Mouse (Mus musculus) testis, adult 2 months (tissue): ENCODE measurements around the gene Ppp1r13b. TPM values are rescaled to one million over a fixed set of nuclear protein-coding genes. Genes with fewer than 3 reads are reported as not detected.

Source experiments
- H3K27ac ChIP-seq: fragments of 200-500 bp; 2 replicates; pipeline ENCODE4 v1.5.1; 2012; ENCODE audit warnings: low read depth, low read length; ENCODE audit not compliant: control insufficient read depth, insufficient read depth
- H3K27me3 ChIP-seq: fragments of 200-500 bp; 2 replicates; pipeline ENCODE4 v1.6.1; 2012; ENCODE audit warnings: mild to moderate bottlenecking, low read length, moderate library complexity; ENCODE audit not compliant: control insufficient read depth, insufficient read depth
- H3K36me3 ChIP-seq: fragments of 200-500 bp; 2 replicates; pipeline ENCODE4 v1.6.1; 2012; ENCODE audit warnings: mild to moderate bottlenecking, low read length; ENCODE audit not compliant: control insufficient read depth, insufficient read depth
- H3K4me1 ChIP-seq: fragments of 200-500 bp; 2 replicates; pipeline ENCODE4 v1.6.1; 2012; ENCODE audit warnings: low read length; ENCODE audit not compliant: control insufficient read depth, insufficient read depth
- H3K4me3 ChIP-seq: fragments of 200-500 bp; 2 replicates; pipeline ENCODE4 v1.5.1; 2012; ENCODE audit warnings: low read depth, mild to moderate bottlenecking, low read length, moderate library complexity, mixed read lengths; ENCODE audit not compliant: control insufficient read depth
- CTCF ChIP-seq: fragments of 200-500 bp; IDR thresholded peaks from 2 replicates; pipeline ENCODE4 v1.5.1; 2012; ENCODE audit warnings: low read depth, mild to moderate bottlenecking, inconsistent platforms, low read length, moderate library complexity; ENCODE audit not compliant: control insufficient read depth, insufficient read depth, insufficient replicate concordance
- POLR2A ChIP-seq: fragments of 200-500 bp; IDR thresholded peaks from 2 replicates; pipeline ENCODE4 v1.6.1; 2012; ENCODE audit warnings: low read depth, mild to moderate bottlenecking, inconsistent platforms, low read length, moderate library complexity; ENCODE audit not compliant: control insufficient read depth
- polyA plus RNA-seq: library from polyadenylated mRNA; depleted of rRNA; stranded (reverse); fragments of >200 nt; gene quantifications from 2 replicates; pipeline ENCODE4 v1.2.3, GENCODE M21; 2012

The Ppp1r13b gene
- polyA plus RNA-seq, 1 experiment, result 17.1 TPM

- Histone ChIP-seq H3K4me1 (peaks cover 17% of the 10 kb centered on the region), H3K27ac (no peak overlapping the region; the same call in 1 of the 2 replicates), H3K4me3 (no peak overlapping the region), H3K27me3 (no peaks in the 10 kb centered on the region), H3K36me3 (no peaks in the 10 kb centered on the region)
- no peak for TF ChIP-seq CTCF
- no peak for TF ChIP-seq POLR2A
Measured at GRCm38 (mm10) chr12:111816967-111817366, 90.9 kb downstream of the Ppp1r13b start.

- no peak overlapping the region for H3K4me3 ChIP-seq
- no peak for TF ChIP-seq POLR2A
- TF ChIP-seq CTCF, result no peak
- H3K4me1 ChIP-seq, result peaks cover 17% of the 10 kb centered on the region
- H3K36me3 ChIP-seq, result no peaks in the 10 kb centered on the region
- no peak overlapping the region; the same call in 1 of the 2 replicates for H3K27ac ChIP-seq
- H3K27me3 ChIP-seq, result no peaks in the 10 kb centered on the region
Measured at GRCm38 (mm10) chr12:111816528-111816927, 91.4 kb downstream of the Ppp1r13b start.

GRCm38 (mm10) chr12:111814769-111815762, 92.8 kb downstream of the Ppp1r13b start:
- Histone ChIP-seq H3K4me1 (peaks cover 16% of the 10 kb centered on the region), H3K36me3 (no peaks in the 10 kb centered on the region), H3K27me3 (no peaks in the 10 kb centered on the region), H3K4me3 (peak overlapping the region; percentile 80), H3K27ac (no peak overlapping the region; the same call in 1 of the 2 replicates)
- TF ChIP-seq POLR2A, result no peak
- no peak for TF ChIP-seq CTCF

GRCm38 (mm10) chr12:111813766-111814617, 93.9 kb downstream of the Ppp1r13b start, which contains the start of the genes Xrcc3 and Zfyve21:
Gene Xrcc3 (minus strand): TSS chr12:111813873.
Gene Zfyve21 (plus strand): TSS chr12:111814170.
- H3K27ac ChIP-seq, result peak within 1 kb of the TSS; percentile 72
- peaks cover 17% of the 10 kb centered on the region for H3K4me1 ChIP-seq
- no peaks in the 10 kb centered on the region for H3K27me3 ChIP-seq
- H3K4me3 ChIP-seq, result peak within 1 kb of the TSS; percentile 80
- TF ChIP-seq POLR2A, result peak; percentile 64
- TF ChIP-seq CTCF, result no peak
- no peaks in the 10 kb centered on the region for H3K36me3 ChIP-seq

- Histone ChIP-seq H3K4me3 (peak overlapping the region; percentile 80), H3K36me3 (no peaks in the 10 kb centered on the region), H3K27ac (no peak overlapping the region), H3K4me1 (peaks cover 17% of the 10 kb centered on the region), H3K27me3 (no peaks in the 10 kb centered on the region)
- TF ChIP-seq CTCF (no peak), POLR2A (no peak)
Measured at GRCm38 (mm10) chr12:111813111-111813765, 94.7 kb downstream of the Ppp1r13b start.

GRCm38 (mm10) chr12:111812611-111813010, 95.3 kb downstream of the Ppp1r13b start:
- Histone ChIP-seq H3K27ac (no peak overlapping the region), H3K36me3 (no peaks in the 10 kb centered on the region), H3K4me1 (peaks cover 17% of the 10 kb centered on the region)

GRCm38 (mm10) chr12:111812075-111812474, 95.8 kb downstream of the Ppp1r13b start:
- Histone ChIP-seq H3K27ac (no peak overlapping the region), H3K4me3 (no peak overlapping the region), H3K36me3 (no peaks in the 10 kb centered on the region), H3K27me3 (no peaks in the 10 kb centered on the region), H3K4me1 (peaks cover 16% of the 10 kb centered on the region)
- TF ChIP-seq CTCF (no peak), POLR2A (no peak)

More at GRCm38 (mm10) chr12:111812611-111813010, 95.3 kb downstream of the Ppp1r13b start:
- TF ChIP-seq POLR2A (no peak), CTCF (no peak)
- no peak overlapping the region for H3K4me3 ChIP-seq
- no peaks in the 10 kb centered on the region for H3K27me3 ChIP-seq
